Mouse (Mus musculus): Measurements from ENCODE around the gene Kifc5b. TPM values are rescaled to one million over a fixed set of nuclear protein-coding genes. Genes with fewer than 3 reads are reported as not detected.

Kifc5b gene
- 31.2 and 34.1 TPM in 2 replicates for polyA plus RNA-seq (2012; ENCODE audit: low replicate concordance)

DNA sequence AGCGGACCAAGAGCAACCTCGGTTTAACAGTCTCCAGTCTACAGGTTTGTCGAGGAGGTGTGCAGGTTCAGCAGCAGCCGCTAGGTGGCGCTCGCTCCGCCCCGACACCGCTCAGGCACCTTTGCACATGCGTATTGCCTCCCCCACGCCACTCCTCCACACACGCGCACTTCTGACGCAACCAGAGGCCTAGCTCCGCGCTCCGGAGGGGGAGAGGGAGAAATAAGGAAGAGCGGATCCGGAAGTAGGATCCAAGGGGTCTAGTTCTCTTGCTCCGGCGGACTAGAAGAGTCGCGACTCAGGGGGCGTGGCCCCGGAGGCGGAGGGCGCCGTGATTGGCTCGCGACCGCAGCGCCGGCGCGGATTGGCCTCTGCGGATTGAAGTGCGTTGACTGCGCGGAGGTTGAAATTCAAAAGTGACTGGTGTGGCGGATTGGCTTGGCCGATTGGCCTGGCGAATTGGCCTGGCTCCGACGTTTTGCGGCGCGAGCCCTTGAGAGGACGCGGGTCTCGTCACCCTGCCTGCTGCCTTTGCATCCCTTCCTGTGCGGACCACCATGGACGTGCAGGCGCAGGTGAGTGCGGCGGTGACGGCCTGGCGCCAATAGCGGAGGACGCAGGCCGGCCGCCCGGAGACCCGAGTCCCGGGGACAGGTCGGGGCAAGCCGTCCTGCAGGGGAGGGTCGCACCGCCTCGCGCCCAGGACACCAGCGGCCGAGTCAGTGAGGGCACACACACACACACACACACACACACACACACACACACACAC, at the start of gene Kifc5b:
TSS of gene Kifc5b (plus strand) at position 381 of the 772 bp plus-strand sequence.

DNA sequence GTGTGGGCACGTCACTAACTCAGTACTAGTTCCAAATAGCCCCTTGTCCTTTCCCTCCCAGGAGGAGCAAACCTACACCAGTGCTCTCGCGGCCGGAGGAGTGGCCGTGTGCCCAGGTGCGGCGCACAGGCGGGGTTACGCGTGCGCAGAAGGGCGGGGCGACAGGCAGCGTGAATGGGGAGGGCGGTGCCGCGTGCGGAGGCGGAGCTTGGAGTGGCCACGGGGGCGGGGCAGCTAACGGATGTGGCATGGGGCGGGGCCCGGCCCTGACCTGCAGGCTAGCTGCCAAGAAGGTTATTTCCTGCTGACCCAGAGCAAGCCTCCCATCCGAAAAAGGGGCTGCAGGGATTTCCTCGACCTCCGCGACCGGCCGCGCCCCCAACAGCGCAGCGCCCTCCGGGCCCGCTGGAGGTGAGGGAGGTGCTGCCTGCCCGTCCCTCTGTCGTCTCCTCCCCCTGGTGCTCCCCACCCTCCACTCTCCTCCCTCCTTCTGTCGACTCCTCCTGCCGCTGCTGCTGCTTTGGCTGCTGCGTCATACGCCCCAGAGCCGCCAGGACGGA, 16.0 kb downstream of the Kifc5b start, which contains the start of gene Phf1:
TSS of gene Phf1 (plus strand) at position 214 of the 560 bp plus-strand sequence.

DNA sequence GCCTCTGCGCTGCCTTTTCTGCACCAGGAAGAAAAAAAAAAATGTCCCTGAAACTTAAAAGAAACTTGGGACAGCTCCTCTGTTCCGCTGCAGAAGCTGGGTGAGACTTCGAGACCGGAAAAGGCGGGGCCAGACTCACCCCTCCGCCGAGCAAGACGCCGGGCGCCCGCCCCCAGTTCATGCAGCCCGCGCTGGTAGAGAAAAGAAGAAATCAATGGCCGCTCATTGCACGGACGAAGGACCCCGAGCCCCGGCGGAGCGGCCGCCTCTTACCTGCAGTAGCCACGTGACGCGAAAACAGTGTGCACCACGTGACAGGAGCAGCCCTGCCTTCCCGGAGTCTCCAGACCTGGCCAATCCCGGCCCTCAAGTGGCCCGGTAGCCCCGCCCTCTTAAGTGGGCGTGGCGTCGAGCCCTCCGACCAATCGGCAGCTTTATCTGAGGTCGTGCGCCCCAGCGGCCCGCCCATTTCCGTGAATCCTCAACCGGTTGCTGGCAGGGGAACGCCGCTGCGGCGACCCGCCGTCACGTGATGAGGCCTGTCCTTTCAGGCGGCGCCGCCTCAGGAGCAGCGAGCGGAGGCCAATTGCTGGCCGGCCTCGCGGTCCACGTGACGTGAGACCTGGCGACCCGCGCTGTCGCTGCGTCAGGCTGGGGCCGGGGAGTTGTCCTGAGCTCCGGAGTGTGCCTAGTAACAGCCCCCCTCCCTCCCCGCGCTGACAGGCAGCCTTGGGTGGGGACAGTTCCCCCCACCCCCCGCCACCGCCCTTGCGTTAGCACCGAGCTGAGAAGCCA, 22.5 kb downstream of the Kifc5b start, which contains the start of gene Cuta:
TSS of gene Cuta (minus strand) at position 392 of the 795 bp plus-strand sequence.

GRCm38 (mm10) chr17:26941031-26941789, 24.3 kb downstream of the Kifc5b start, which contains the start of gene Syngap1:
Gene Syngap1 (plus strand): TSS chr17:26941253.

GRCm38 (mm10) chr17:26972703-26973574, 56.0 kb downstream of the Kifc5b start, which contains the start of gene Zbtb9:
Gene Zbtb9 (plus strand): TSS chr17:26973167.

Other genes starting within 250 kb of the Kifc5b start
- 0.70 and 3.6 TPM in 2 replicates for gene Crebrf, start 201.4 kb upstream of the Kifc5b start, polyA plus RNA-seq (2012; ENCODE audit: low replicate concordance)
- gene Bnip1, start 136.0 kb upstream of the Kifc5b start, polyA plus RNA-seq (2012; ENCODE audit: low replicate concordance) = 22.8 and 25.2 TPM in 2 replicates
- gene Nkx2-5, start 72.1 kb upstream of the Kifc5b start, polyA plus RNA-seq (2012; ENCODE audit: low replicate concordance) = 3.5 and 5.3 TPM in 2 replicates
- 114 and 222 TPM in 2 replicates for gene Phf1, start 16.0 kb downstream of the Kifc5b start, polyA plus RNA-seq (2012; ENCODE audit: low replicate concordance)
- 267 and 527 TPM in 2 replicates for gene Cuta, start 22.5 kb downstream of the Kifc5b start, polyA plus RNA-seq (2012; ENCODE audit: low replicate concordance)
- 52.4 and 56.2 TPM in 2 replicates for gene Syngap1, start 24.2 kb downstream of the Kifc5b start, polyA plus RNA-seq (2012; ENCODE audit: low replicate concordance)
- 7.7 and 10.5 TPM in 2 replicates for gene Zbtb9, start 56.1 kb downstream of the Kifc5b start, polyA plus RNA-seq (2012; ENCODE audit: low replicate concordance)
- 126 and 276 TPM in 2 replicates for gene Bak1, start 111.9 kb downstream of the Kifc5b start, polyA plus RNA-seq (2012; ENCODE audit: low replicate concordance)
- gene Itpr3, start 140.2 kb downstream of the Kifc5b start, polyA plus RNA-seq (2012; ENCODE audit: low replicate concordance) = 8.7 and 17.8 TPM in 2 replicates
- 54.2 and 97.2 TPM in 2 replicates for gene Uqcc2, start 216.8 kb downstream of the Kifc5b start, polyA plus RNA-seq (2012; ENCODE audit: low replicate concordance)